Mouse (Mus musculus) left cerebral cortex, postnatal 36 days (tissue): ENCODE data around the gene Pax4. TPM values are rescaled to one million over a fixed set of nuclear protein-coding genes. Genes with fewer than 3 reads are reported as not detected.

Experiments
- DNase-seq, 2 experiments: peaks; one replicate each; pipeline ENCODE4 v3.0.0; 2021 to 2022; ENCODE audit warnings: low spot score in 2 of 2, mixed read lengths in 1 of 2
- intact Hi-C: fragments of 180-260 bp; cut with DNase I; formaldehyde crosslinking; loops from one replicate; pipeline ENCODE4 v1.15.1; 2025
- total RNA-seq, 2 experiments: library from RNA; stranded (reverse); gene quantifications; 2 replicates each; pipeline ENCODE4 v1.2.3; 2021

Pax4 gene
- not detected for total RNA-seq

GRCm38 (mm10) chr6:28449253-28449652 is at the start of gene Pax4:
Pax4 (minus strand) TSS chr6:28449353.
- intact Hi-C loops = no loop called here
- no peak for DNase-seq

GRCm38 (mm10) chr6:28497837-28498236 is 48.7 kb upstream of the Pax4 start:
- DNase-seq = no peak
- intact Hi-C loops = no loop called here

- no peak for DNase-seq
- intact Hi-C loops = no loop called here
Measured at GRCm38 (mm10) chr6:28491198-28491597, 42.0 kb upstream of the Pax4 start.

GRCm38 (mm10) chr6:28490612-28491011 is 41.5 kb upstream of the Pax4 start:
- intact Hi-C loops = no loop called here

GRCm38 (mm10) chr6:28488204-28488851 is 39.2 kb upstream of the Pax4 start:
- no peak for DNase-seq
- intact Hi-C loops = no loop called here

More at GRCm38 (mm10) chr6:28490612-28491011, 41.5 kb upstream of the Pax4 start:
- DNase-seq = no peak

- intact Hi-C loops = no loop called here
Measured at GRCm38 (mm10) chr6:28486905-28487304, 37.8 kb upstream of the Pax4 start.

GRCm38 (mm10) chr6:28486471-28486870 is 37.3 kb upstream of the Pax4 start:
- intact Hi-C loops = no loop called here
- DNase-seq = no peak

More at GRCm38 (mm10) chr6:28486905-28487304, 37.8 kb upstream of the Pax4 start:
- no peak for DNase-seq

GRCm38 (mm10) chr6:28486008-28486407 is 36.9 kb upstream of the Pax4 start:
- intact Hi-C loops = no loop called here
- no peak for DNase-seq

GRCm38 (mm10) chr6:28482711-28483315 is 33.7 kb upstream of the Pax4 start:
- no peak for DNase-seq
- intact Hi-C loops = loop anchor here (5.0 kb wide), 1 partner anchor 61 kb away; the partner anchor contains the start of gene Arf5

- intact Hi-C loops = loop anchor here (5.0 kb wide), 1 partner anchor 59 kb away; the partner anchor contains the start of gene Arf5
- no peak for DNase-seq
Measured at GRCm38 (mm10) chr6:28480752-28481492, 31.8 kb upstream of the Pax4 start.

- peak; percentile 99 for DNase-seq
- intact Hi-C loops = loop anchor here (5.0 kb wide), 1 partner anchor 58 kb away; the partner anchor contains the start of gene Arf5
Measured at GRCm38 (mm10) chr6:28479865-28480751, 31.0 kb upstream of the Pax4 start.

- intact Hi-C loops = no loop called here
- DNase-seq = no peak
Measured at GRCm38 (mm10) chr6:28474839-28475238, 25.7 kb upstream of the Pax4 start, which contains the start of gene Snd1. Snd1 (plus strand) TSS chr6:28475139.

GRCm38 (mm10) chr6:28474211-28474610 is 25.1 kb upstream of the Pax4 start:
- intact Hi-C loops = no loop called here
- no peak for DNase-seq

- intact Hi-C loops = no loop called here
Measured at GRCm38 (mm10) chr6:28471284-28472035, 22.3 kb upstream of the Pax4 start.

GRCm38 (mm10) chr6:28470621-28471020 is 21.5 kb upstream of the Pax4 start:
- intact Hi-C loops = no loop called here
- no peak for DNase-seq

More at GRCm38 (mm10) chr6:28471284-28472035, 22.3 kb upstream of the Pax4 start:
- DNase-seq = no peak

GRCm38 (mm10) chr6:28470017-28470602 is 21.0 kb upstream of the Pax4 start:
- intact Hi-C loops = no loop called here
- DNase-seq = no peak

- DNase-seq = no peak
- intact Hi-C loops = no loop called here
Measured at GRCm38 (mm10) chr6:28464630-28465029, 15.5 kb upstream of the Pax4 start.

- DNase-seq = peak; percentile 26 to 33
- intact Hi-C loops = no loop called here
Measured at GRCm38 (mm10) chr6:28460534-28460933, 11.4 kb upstream of the Pax4 start.
